8 mouse cellular contexts compared by ENCODE assay signal in the genomic region with DNA sequence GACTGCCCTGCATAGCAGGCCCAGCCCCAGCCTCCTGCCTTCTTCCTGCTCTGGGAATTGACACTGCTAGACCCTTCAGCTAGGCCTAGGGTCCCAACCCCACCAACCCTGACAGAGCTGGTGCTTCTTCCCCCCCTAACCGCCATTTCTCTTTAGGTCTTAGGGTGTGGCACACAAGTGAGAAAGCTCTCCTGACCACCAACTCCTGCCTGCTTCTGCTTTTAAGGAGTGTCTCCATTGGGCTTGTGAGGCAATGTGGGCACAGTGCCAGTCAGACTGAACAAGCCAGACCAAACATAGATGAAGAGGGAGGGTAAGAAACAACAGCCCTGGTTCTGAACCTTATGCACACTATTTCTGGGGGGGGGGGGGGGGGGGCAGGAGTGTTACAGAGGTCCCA. TPM values are rescaled to one million over a fixed set of nuclear protein-coding genes. Genes with fewer than 3 reads are reported as not detected.
A peak's percentile ranks its signal among the peaks of the same experiment; 100 is the strongest.
DNase-seq lines count a peak whose midpoint lies in the region; ATAC-seq and TF ChIP-seq lines count a peak whose summit lies in the region.

No protein-coding gene starts in this region.

- 100% methylated on average over 1 of the region's 1 CpGs for WGBS in forebrain, embryonic 10.5 days
- WGBS in forebrain, embryonic 13.5 days: 93% methylated on average over 1 of the region's 1 CpGs
- WGBS in lung, embryonic 14.5 days: 60% methylated on average over 1 of the region's 1 CpGs
- WGBS in midbrain, embryonic 13.5 days: 77% methylated on average over 1 of the region's 1 CpGs
- 88% methylated on average over 1 of the region's 1 CpGs for WGBS in midbrain, embryonic 16.5 days

- no peaks in the 10 kb centered on the region for H3K27me3 ChIP-seq in forebrain, embryonic 10.5 days (ENCODE audit: poor library complexity, severe bottlenecking)
- H3K27me3 ChIP-seq in forebrain, embryonic 13.5 days: no peaks in the 10 kb centered on the region
- no peaks in the 10 kb centered on the region for H3K27me3 ChIP-seq in lung, embryonic 14.5 days (ENCODE audit: insufficient read depth, low read length)
- no peaks in the 10 kb centered on the region for H3K27me3 ChIP-seq in midbrain, embryonic 13.5 days
- no peaks in the 10 kb centered on the region for H3K27me3 ChIP-seq in midbrain, embryonic 16.5 days (ENCODE audit: control insufficient read depth, insufficient read depth, low read depth, low read length)

- no peak for DNase-seq in forebrain, embryonic 10.5 days (ENCODE audit: extremely low spot score, low spot score)
- peak; percentile 48 for DNase-seq in MN1 (ENCODE audit: low spot score)
- DNase-seq in heart, postnatal 14 days: peak; percentile 68 to 74
- peak; percentile 70 for DNase-seq in lung, embryonic 14.5 days
- DNase-seq in urinary bladder, postnatal 25 days (ENCODE audit: low spot score): peak; percentile 72

- no peak overlapping the region for H3K4me2 ChIP-seq in forebrain, embryonic 13.5 days
- H3K4me2 ChIP-seq in lung, embryonic 14.5 days: peak overlapping the region; percentile 10; the same call in 1 of the 2 replicates
- no peak overlapping the region for H3K4me2 ChIP-seq in midbrain, embryonic 13.5 days (replicated peaks)
- H3K4me2 ChIP-seq in midbrain, embryonic 16.5 days (ENCODE audit: low read length): no peak overlapping the region

- no peak overlapping the region for H3K4me3 ChIP-seq in forebrain, embryonic 10.5 days
- no peak overlapping the region for H3K4me3 ChIP-seq in forebrain, embryonic 13.5 days
- no peak overlapping the region for H3K4me3 ChIP-seq in lung, embryonic 14.5 days (ENCODE audit: low read depth, low read length)
- H3K4me3 ChIP-seq in midbrain, embryonic 13.5 days (replicated peaks): no peak overlapping the region
- no peak overlapping the region for H3K4me3 ChIP-seq in midbrain, embryonic 16.5 days (ENCODE audit: low read depth, low read length)

- intact Hi-C loops in heart, postnatal 14 days (cut with DNase I): no loop called here

- no peak for ATAC-seq in forebrain, embryonic 13.5 days
- no peak for ATAC-seq in lung, embryonic 14.5 days (ENCODE audit: insufficient read depth)
- no peak for ATAC-seq in midbrain, embryonic 13.5 days
- ATAC-seq in midbrain, embryonic 16.5 days: no peak

- H3K27ac ChIP-seq in forebrain, embryonic 10.5 days: peak overlapping the region; percentile 68
- H3K27ac ChIP-seq in forebrain, embryonic 13.5 days: no peak overlapping the region
- peak overlapping the region; percentile 83 for H3K27ac ChIP-seq in lung, embryonic 14.5 days (ENCODE audit: low read depth)
- no peak overlapping the region for H3K27ac ChIP-seq in midbrain, embryonic 13.5 days
- H3K27ac ChIP-seq in midbrain, embryonic 16.5 days (ENCODE audit: low read length): no peak overlapping the region

- no peak for TF ChIP-seq CTCF in lung, embryonic 14.5 days (IDR thresholded peaks at IDR 0.05; ENCODE audit: low read depth)

- no peak overlapping the region for H3K9ac ChIP-seq in forebrain, embryonic 13.5 days
- no peak overlapping the region for H3K9ac ChIP-seq in lung, embryonic 14.5 days
- H3K9ac ChIP-seq in midbrain, embryonic 13.5 days (replicated peaks): no peak overlapping the region
- H3K9ac ChIP-seq in midbrain, embryonic 16.5 days (ENCODE audit: low read depth, low read length): no peak overlapping the region

- H3K36me3 ChIP-seq in forebrain, embryonic 10.5 days (replicated peaks): peaks cover 21% of the 10 kb centered on the region; the same call in 1 of the 2 replicates
- peaks cover 13% of the 10 kb centered on the region; the same call in 1 of the 2 replicates for H3K36me3 ChIP-seq in forebrain, embryonic 13.5 days (ENCODE audit: poor library complexity, severe bottlenecking)
- 0 out of 2 replicates have a peak, but pooled peaks cover 3% of the 10 kb centered on the region for H3K36me3 ChIP-seq in lung, embryonic 14.5 days (ENCODE audit: insufficient read depth)
- peaks cover 7% of the 10 kb centered on the region; the same call in 1 of the 2 replicates for H3K36me3 ChIP-seq in midbrain, embryonic 13.5 days
- no peaks in the 10 kb centered on the region for H3K36me3 ChIP-seq in midbrain, embryonic 16.5 days (ENCODE audit: control insufficient read depth, insufficient read depth, low read length)

- peaks cover 65% of the 10 kb centered on the region for H3K4me1 ChIP-seq in forebrain, embryonic 10.5 days
- H3K4me1 ChIP-seq in forebrain, embryonic 13.5 days: peaks cover 12% of the 10 kb centered on the region; the same call in 1 of the 2 replicates
- H3K4me1 ChIP-seq in lung, embryonic 14.5 days (ENCODE audit: insufficient read depth): peaks cover 40% of the 10 kb centered on the region
- peaks cover 31% of the 10 kb centered on the region for H3K4me1 ChIP-seq in midbrain, embryonic 13.5 days (replicated peaks)
- H3K4me1 ChIP-seq in midbrain, embryonic 16.5 days (ENCODE audit: control insufficient read depth, insufficient read depth, low read length): no peaks in the 10 kb centered on the region

- no peaks in the 10 kb centered on the region for H3K9me3 ChIP-seq in forebrain, embryonic 10.5 days
- no peaks in the 10 kb centered on the region for H3K9me3 ChIP-seq in forebrain, embryonic 13.5 days (replicated peaks)
- H3K9me3 ChIP-seq in lung, embryonic 14.5 days (ENCODE audit: low read depth, low read length): no peaks in the 10 kb centered on the region
- no peaks in the 10 kb centered on the region for H3K9me3 ChIP-seq in midbrain, embryonic 13.5 days
- H3K9me3 ChIP-seq in midbrain, embryonic 16.5 days (replicated peaks; ENCODE audit: control insufficient read depth, low read length, poor library complexity, severe bottlenecking): no peaks in the 10 kb centered on the region

RNA-seq across cellular contexts. Expression of a gene that starts 3.1 kb away (rescaled TPM):
- 1.2 and 2.4 TPM in 2 replicates for polyA plus RNA-seq in forebrain, embryonic 10.5 days (2016; fragmentation: Nextera tagmentation; extraction: Ambion mirVana)
- polyA plus RNA-seq in forebrain, embryonic 13.5 days (2015; fragmentation: Nextera tagmentation; extraction: Ambion mirVana): 1.4 and 1.5 TPM in 2 replicates
- 10 to 100 TPM; 19.6 to 20.4 TPM for total RNA-seq in heart, postnatal 14 days (2021)
- polyA plus RNA-seq in lung, embryonic 14.5 days (2014; fragmentation: Nextera tagmentation; extraction: Ambion mirVana): 1.9 and 3.2 TPM in 2 replicates
- polyA plus RNA-seq in midbrain, embryonic 13.5 days (2015; fragmentation: Nextera tagmentation; extraction: Ambion mirVana): 0.97 and 1.4 TPM in 2 replicates
- 1.4 and 1.5 TPM in 2 replicates for polyA plus RNA-seq in midbrain, embryonic 16.5 days (2015; fragmentation: Nextera tagmentation; extraction: Ambion mirVana)

RNA-seq across cellular contexts. Expression of a gene that starts 9.0 kb away (rescaled TPM):
- polyA plus RNA-seq in forebrain, embryonic 10.5 days (2016; fragmentation: Nextera tagmentation; extraction: Ambion mirVana): 0.83 and 1.7 TPM in 2 replicates
- 0.80 and 0.86 TPM in 2 replicates for polyA plus RNA-seq in forebrain, embryonic 13.5 days (2015; fragmentation: Nextera tagmentation; extraction: Ambion mirVana)
- under 1 TPM; 0.22 to 0.48 TPM for total RNA-seq in heart, postnatal 14 days (2021)
- 11.4 and 12.2 TPM in 2 replicates for polyA plus RNA-seq in lung, embryonic 14.5 days (2014; fragmentation: Nextera tagmentation; extraction: Ambion mirVana)
- polyA plus RNA-seq in midbrain, embryonic 13.5 days (2015; fragmentation: Nextera tagmentation; extraction: Ambion mirVana): 0.84 and 0.93 TPM in 2 replicates
- 0.44 and 0.87 TPM in 2 replicates for polyA plus RNA-seq in midbrain, embryonic 16.5 days (2015; fragmentation: Nextera tagmentation; extraction: Ambion mirVana)

RNA-seq across cellular contexts. Expression of a gene that starts 30.3 kb away (rescaled TPM):
- polyA plus RNA-seq in forebrain, embryonic 10.5 days (2016; fragmentation: Nextera tagmentation; extraction: Ambion mirVana): 50.3 and 52.2 TPM in 2 replicates
- 56.1 and 62.4 TPM in 2 replicates for polyA plus RNA-seq in forebrain, embryonic 13.5 days (2015; fragmentation: Nextera tagmentation; extraction: Ambion mirVana)
- 10 to 100 TPM; 20.6 to 23.8 TPM for total RNA-seq in heart, postnatal 14 days (2021)
- polyA plus RNA-seq in lung, embryonic 14.5 days (2014; fragmentation: Nextera tagmentation; extraction: Ambion mirVana): 39.1 and 43.5 TPM in 2 replicates
- 52.7 and 53.8 TPM in 2 replicates for polyA plus RNA-seq in midbrain, embryonic 13.5 days (2015; fragmentation: Nextera tagmentation; extraction: Ambion mirVana)
- 49.0 and 51.5 TPM in 2 replicates for polyA plus RNA-seq in midbrain, embryonic 16.5 days (2015; fragmentation: Nextera tagmentation; extraction: Ambion mirVana)

RNA-seq across cellular contexts. Expression of a gene that starts 30.4 kb away (rescaled TPM):
- polyA plus RNA-seq in forebrain, embryonic 10.5 days (2016; fragmentation: Nextera tagmentation; extraction: Ambion mirVana): 35.0 and 36.6 TPM in 2 replicates
- polyA plus RNA-seq in forebrain, embryonic 13.5 days (2015; fragmentation: Nextera tagmentation; extraction: Ambion mirVana): 24.4 and 29.6 TPM in 2 replicates
- total RNA-seq in heart, postnatal 14 days (2021): 1 to 10 TPM; 7.1 to 8.9 TPM
- 17.8 and 21.7 TPM in 2 replicates for polyA plus RNA-seq in lung, embryonic 14.5 days (2014; fragmentation: Nextera tagmentation; extraction: Ambion mirVana)
- polyA plus RNA-seq in midbrain, embryonic 13.5 days (2015; fragmentation: Nextera tagmentation; extraction: Ambion mirVana): 28.3 and 29.2 TPM in 2 replicates
- 24.3 and 25.2 TPM in 2 replicates for polyA plus RNA-seq in midbrain, embryonic 16.5 days (2015; fragmentation: Nextera tagmentation; extraction: Ambion mirVana)

RNA-seq across cellular contexts. Expression of a gene that starts 44.6 kb away (rescaled TPM):
- 0.06 and 0.11 TPM in 2 replicates for polyA plus RNA-seq in forebrain, embryonic 10.5 days (2016; fragmentation: Nextera tagmentation; extraction: Ambion mirVana)
- 0.21 TPM in 1 of 2 replicates, not detected in the other for polyA plus RNA-seq in forebrain, embryonic 13.5 days (2015; fragmentation: Nextera tagmentation; extraction: Ambion mirVana)
- total RNA-seq in heart, postnatal 14 days (2021): under 1 TPM; 0.07 to 0.14 TPM
- polyA plus RNA-seq in lung, embryonic 14.5 days (2014; fragmentation: Nextera tagmentation; extraction: Ambion mirVana): 0.12 and 0.28 TPM in 2 replicates
- polyA plus RNA-seq in midbrain, embryonic 13.5 days (2015; fragmentation: Nextera tagmentation; extraction: Ambion mirVana): 0.08 and 0.27 TPM in 2 replicates
- polyA plus RNA-seq in midbrain, embryonic 16.5 days (2015; fragmentation: Nextera tagmentation; extraction: Ambion mirVana): 0.09 TPM in 1 of 2 replicates, not detected in the other

Comparison
In these comparisons a context has a peak if more than half of its experiments do, and no peak if none do; other contexts are left out.
1. H3K27ac ChIP-seq: peak in forebrain, embryonic 10.5 days (single experiment) and lung, embryonic 14.5 days (single experiment); none in forebrain, embryonic 13.5 days (single experiment), midbrain, embryonic 13.5 days (single experiment) and midbrain, embryonic 16.5 days (single experiment).